Mouse (Mus musculus): ENCODE measurements around the gene Ppp1r15b. TPM values are rescaled to one million over a fixed set of nuclear protein-coding genes. Genes with fewer than 3 reads are reported as not detected.
A peak's percentile ranks its signal among the peaks of the same experiment; 100 is the strongest.

The Ppp1r15b gene
- total RNA-seq, 2 experiments from 2014 or later = 43.4 to 45.7 TPM

DNA sequence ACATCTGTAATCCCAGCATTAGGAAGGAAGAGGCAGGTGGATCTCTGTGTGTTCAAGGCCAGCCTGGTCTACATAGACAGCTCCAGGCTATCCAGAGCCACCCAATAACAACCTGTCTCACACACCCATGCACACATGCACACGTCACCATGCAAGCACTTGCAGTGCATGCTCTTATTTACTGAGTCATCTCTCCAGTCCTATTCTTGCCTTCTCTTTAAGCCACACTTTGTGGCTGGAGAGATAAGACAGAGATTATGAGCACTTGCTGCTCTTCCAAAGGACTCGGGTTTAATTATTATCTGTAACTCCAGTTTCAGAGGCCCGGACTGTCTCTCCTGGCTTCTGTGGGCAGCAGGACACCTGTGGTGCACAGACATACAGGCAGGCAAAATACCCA lies 12.1 kb upstream of the Ppp1r15b start:
- intact Hi-C loops (cut with DNase I) = no loop called here

DNA sequence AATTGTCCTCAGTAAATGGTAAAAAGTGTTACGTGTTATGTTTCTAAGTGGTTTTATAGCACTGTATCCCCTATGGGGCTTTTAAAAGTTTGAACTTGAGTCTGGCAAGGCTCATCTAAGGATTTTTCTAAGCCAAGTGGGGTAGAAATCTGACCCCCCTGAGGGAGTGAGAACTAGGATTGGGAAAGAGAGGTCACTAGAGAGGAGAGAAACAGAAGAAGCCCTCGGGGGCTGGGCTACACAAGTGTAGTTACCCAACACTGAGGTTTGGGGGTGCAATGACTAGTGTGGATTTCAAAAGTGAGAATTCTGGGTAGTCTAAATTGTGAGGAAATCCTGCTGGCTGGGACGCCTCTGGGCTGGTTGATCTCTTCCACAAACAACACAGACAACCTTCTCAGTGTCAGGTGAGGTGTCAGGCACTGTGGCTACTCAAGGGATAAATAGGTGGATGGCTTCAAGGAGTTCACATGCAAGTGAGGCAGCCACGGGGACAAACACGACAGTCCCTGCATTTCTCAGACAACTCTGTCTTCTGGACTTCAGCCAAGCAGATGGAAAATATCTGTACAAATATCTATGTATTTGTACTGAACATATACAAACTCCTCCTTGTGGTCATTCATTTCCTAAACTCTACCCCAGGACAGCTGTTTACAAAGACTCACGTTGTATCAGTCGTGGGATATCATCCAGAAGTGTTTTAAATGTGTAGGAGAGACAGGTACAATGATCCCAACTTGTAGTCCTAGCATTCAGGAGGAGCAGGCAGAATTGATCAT lies 10.8 kb upstream of the Ppp1r15b start:
- intact Hi-C loops (cut with DNase I) = no loop called here
- no peak for DNase-seq (ENCODE audit: low spot score in 2 of 2)

More for the DNA sequence above, 12.1 kb upstream of the Ppp1r15b start:
- no peak for DNase-seq (ENCODE audit: low spot score in 2 of 2)

DNA sequence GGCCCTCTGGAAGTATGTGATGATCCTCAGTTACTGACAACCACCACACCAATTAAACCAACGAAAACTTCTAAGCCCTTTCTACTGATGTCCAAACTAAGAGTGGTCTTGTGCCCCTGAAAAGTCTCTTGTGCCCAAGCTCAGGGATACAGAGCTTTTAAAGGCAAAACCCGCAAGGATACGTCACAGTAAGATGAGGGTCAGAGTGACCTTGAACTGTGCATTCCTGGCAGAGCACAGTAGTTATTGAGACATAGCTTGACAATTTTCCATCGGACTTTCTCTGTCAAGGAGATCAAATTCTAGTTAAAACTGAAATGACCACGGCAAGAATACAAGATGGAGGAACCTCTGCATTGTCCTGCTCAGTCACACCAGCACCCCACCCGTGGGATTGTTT lies 9.7 kb upstream of the Ppp1r15b start:
- no peak for DNase-seq (ENCODE audit: low spot score in 2 of 2)
- intact Hi-C loops (cut with DNase I) = no loop called here

DNA sequence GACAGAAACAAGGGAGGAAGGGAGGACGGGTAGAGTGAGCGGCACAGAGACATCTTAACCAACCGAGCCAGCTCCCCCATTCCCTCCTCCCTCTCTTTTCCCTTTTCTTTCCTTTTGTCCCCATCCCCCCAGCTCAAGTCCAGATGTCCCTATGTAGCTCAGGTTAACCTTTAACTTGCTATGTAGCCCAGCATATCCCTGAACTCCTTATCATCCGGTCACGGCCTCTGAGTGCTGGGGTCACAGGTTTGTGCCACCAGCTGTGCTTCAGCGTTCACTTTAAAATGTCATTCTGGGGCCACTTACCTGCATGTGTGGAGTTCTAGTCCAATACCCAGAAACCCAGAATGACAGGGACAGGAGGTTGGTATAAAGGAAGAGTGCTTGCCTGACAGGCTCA lies 6.8 kb upstream of the Ppp1r15b start:
- intact Hi-C loops (cut with DNase I) = no loop called here
- DNase-seq (ENCODE audit: low spot score in 2 of 2) = no peak

DNA sequence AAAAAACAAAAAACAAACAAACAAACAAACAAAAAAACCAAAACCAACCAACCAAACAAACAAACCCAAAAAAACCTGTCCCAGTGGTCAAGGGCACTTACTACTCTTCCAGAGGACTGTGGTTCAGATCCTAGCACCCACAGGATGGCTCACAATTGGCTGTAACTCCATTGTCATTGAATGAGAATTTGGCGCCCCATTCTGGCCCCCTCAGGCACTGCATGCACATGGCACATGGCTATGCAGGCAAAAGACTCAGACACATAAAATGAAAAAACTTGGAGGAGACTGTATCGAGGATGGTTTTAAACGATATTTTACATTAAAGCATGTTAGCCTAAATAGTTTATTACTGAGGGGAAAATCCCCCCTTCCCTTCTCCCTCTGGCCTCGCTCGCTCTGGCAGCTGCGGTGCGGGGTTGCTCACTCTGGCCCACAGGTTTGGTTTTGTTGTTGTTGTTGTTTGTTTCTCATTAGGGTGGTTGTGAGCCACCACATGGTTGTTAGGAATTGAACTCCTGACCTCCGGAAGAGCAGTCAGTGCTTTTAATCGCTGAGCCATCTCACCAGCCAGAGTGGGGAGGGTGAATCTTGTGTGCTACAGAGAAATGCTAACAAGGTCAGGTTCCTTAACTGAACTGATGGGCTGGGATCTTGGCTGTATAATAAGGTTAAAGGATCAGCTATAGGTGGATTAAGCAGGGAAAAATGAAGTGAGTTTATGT lies 5.1 kb upstream of the Ppp1r15b start:
- intact Hi-C loops (cut with DNase I) = no loop called here
- DNase-seq (ENCODE audit: low spot score in 2 of 2) = no peak

DNA sequence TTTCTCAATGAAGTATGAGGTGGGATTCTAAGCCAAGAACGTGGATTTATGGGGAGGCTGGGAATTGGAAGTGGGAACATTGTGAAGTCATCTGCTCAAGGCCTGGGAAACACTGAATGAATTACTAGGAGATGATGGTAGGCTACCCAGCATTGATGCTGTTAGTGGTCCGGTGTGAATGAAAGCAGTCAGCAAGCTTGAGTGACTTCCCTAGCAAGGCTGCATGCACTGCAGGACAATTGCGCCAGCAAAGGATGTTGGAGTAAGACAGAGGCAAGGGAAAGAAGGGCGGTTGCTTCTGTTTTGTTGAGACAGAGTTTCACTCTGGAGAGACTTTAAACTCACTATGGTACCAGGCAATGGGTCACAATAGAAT lies 4.6 kb upstream of the Ppp1r15b start:
- no peak for DNase-seq (ENCODE audit: low spot score in 2 of 2)
- intact Hi-C loops (cut with DNase I) = no loop called here

DNA sequence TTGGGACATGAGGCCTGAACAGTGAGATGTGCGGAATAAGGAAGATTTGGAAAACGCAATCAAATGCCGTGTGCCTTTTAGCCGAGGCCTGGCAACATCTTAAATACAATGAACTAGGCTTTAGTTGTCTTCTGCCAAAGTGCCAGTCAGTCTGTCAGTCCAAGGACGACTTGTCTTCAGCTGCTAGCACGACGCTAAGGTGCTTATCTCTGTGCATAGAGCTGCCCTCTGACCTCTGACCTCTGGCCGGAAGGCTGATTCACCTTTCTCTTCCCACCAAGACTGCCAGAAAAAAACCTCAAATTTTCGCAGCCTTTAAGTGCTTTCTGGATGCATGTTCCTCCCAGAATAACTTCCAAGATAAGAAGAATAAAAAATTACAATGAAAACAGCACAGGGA lies 3.6 kb upstream of the Ppp1r15b start:
- intact Hi-C loops (cut with DNase I) = no loop called here
- DNase-seq (ENCODE audit: low spot score in 2 of 2) = no peak

DNA sequence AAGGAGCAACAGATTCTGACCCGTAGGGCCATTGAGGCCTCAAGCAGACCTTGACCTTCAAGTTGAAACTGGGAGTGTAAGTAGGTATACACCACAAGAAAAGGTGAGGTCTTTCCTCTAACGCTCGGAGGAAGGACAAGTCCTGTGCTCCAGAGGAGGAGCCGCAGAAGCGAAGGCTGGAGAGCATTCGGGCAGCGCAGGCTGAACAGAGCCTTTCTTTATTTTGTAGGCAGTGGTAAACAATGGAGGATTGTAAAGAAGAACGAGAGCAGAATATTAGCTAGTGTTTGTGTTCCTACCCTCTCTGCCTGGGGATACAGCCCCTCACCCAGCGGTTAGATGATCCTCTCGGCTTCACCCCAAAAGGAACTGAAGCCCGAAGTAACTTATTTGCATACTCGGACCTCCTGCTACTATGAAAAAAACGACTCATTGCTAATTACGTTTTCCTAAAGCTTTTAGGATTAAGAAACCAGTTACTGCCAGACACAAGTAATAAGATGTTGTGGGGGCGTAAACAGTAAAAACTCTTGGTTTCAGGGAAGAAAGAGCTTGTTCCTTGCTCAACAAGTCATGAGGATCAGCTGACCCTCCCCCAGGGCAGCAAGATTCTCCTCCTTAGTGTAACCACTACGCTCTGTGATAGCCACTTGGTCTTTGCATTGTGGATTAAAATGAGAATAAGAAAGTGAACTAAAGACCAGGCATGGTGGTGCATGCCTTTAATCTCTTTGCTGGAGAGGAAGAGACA lies 1.3 kb upstream of the Ppp1r15b start:
- intact Hi-C loops (cut with DNase I) = no loop called here
- DNase-seq (ENCODE audit: low spot score in 2 of 2) = peak in 1 of 2 experiments; percentile 19

DNA sequence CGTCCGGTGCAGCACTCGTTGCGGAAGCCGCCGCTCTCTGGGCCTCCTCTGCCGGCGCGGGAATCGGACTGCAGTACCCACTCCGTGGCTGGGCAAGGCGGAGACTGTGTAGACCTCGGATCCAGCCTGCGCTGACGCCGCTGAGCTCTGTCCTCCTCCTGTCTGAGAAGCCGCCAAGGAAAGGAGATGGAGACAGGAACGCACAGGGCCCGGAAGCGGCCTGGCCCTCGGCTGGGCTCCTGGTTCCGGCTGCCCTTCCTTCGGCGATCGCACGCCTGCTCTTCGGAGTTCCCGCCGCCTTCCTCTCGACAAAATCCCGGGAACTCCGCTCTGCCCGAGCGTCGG lies 590 bp downstream of the Ppp1r15b start:
- DNase-seq (ENCODE audit: low spot score in 2 of 2) = no peak
- intact Hi-C loops (cut with DNase I) = no loop called here

DNA sequence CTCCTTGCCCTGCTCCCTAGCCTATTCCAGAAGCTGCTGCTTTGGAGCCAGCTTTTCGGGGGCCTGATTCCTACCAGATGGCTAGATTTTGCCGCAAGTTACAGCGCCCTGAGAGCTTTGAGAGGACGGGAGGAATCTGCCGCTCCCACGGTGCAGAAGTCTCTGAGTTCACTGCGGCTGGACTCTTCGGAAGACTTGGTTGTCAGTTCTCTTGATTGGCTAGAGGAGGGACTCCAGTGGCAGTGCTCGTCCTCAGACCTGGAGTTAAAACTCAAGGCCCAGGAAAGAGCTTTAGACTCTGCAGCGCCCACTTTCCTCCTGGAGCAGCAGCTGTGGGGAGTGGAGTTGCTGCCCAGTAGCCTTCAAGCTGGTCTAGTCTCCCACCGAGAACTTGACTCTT lies 993 bp downstream of the Ppp1r15b start:
- DNase-seq (ENCODE audit: low spot score in 2 of 2) = peak in 1 of 2 experiments; percentile 25
- intact Hi-C loops (cut with DNase I) = loop anchor here (2.0 kb wide), 1 partner anchor 85 kb away; no protein-coding TSS in a partner anchor

DNA sequence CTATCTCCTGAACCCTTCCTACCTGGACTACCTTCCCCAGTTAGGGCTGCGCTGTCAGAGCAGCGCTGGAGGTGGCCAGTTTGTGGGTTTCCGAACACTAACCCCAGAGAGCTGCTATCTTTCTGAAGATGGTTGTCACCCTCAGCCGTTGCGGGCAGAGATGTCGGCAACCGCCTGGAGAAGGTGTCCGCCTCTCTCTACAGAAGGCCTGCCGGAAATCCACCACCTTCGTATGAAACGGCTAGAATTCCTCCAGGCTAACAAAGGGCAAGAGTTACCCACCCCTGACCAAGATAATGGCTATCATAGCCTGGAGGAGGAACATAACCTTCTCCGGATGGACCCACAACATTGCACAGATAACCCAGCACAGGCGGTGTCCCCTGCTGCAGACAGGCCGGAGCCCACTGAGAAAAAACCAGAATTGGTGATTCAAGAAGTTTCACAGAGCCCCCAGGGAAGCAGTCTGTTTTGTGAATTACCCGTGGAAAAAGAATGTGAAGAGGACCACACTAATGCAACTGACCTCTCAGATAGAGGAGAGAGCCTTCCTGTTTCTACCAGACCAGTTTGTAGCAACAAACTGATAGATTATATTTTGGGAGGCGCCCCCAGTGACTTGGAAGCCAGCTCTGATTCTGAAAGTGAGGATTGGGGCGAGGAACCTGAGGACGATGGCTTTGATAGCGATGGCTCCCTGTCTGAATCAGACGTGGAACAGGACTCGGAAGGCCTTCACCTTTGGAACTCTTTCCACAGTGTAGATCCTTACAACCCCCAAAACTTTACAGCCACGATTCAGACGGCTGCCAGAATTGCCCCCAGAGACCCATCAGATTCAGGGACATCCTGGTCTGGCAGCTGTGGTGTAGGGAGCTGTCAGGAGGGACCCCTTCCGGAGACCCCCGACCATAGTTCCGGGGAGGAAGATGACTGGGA lies 1.7 kb downstream of the Ppp1r15b start:
- intact Hi-C loops (cut with DNase I) = loop anchor here (2.0 kb wide), 1 partner anchor 86 kb away; no protein-coding TSS in a partner anchor
- DNase-seq (ENCODE audit: low spot score in 2 of 2) = no peak

DNA sequence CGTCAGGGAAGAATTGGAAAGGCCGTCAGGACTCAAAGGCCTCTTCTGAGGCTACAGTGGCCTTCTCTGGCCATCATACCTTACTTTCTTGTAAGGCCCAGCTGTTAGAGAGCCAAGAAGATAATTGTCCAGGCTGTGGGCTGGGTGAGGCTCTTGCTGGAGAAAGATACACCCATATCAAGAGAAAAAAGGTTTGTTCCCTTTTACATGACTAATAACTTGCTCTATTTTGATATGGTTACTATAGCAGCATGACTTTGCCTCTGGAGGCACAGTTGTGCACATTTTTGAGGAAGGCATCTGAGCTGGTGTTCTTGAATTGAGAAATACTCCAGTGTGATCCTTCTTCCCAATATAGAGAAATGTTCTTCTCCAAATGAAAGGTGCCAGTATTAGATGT lies 2.5 kb downstream of the Ppp1r15b start:
- DNase-seq (ENCODE audit: low spot score in 2 of 2) = no peak
- intact Hi-C loops (cut with DNase I) = loop anchor here (2.0 kb wide), 1 partner anchor 87 kb away; no protein-coding TSS in a partner anchor

DNA sequence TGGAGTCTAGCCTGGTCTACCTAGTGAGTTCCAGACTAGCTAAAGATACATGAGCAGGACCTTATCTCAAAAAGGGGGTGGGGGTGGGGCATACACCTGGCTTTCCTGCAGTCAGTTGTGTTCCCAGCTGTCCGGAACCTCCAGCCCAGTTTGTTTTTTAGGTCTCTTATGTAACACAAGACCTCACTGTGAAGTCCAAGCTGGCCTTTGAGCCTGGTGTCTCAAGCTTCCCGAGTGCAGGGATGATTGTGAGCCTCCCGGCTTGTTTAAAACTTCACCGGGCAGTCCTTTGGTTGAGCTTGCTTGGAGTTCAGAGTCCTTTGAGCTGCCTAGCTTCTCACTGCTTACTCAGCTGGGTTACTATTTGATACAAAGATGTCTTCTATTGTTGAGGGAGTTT lies 3.1 kb downstream of the Ppp1r15b start:
- intact Hi-C loops (cut with DNase I) = no loop called here
- DNase-seq (ENCODE audit: low spot score in 2 of 2) = no peak

DNA sequence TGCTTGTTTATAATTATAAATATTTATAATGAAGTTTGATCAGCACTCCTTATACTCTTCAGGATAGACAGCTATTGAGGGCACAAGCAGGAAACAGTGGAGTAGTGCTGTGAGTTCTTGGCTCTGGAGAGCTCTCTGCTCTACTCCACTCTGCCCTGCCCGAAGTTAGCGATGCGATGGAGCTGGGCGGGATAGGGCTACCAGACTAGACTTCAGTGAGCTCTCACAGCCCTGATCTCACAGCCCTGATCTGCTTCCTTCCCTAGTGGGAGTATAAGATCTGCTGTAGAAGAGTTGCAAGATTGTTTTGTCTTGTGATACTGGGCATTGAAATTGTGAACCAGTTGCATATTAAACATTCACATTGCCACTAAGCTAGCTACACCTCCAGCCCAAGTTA lies 3.9 kb downstream of the Ppp1r15b start:
- intact Hi-C loops (cut with DNase I) = no loop called here
- no peak for DNase-seq (ENCODE audit: low spot score in 2 of 2)

DNA sequence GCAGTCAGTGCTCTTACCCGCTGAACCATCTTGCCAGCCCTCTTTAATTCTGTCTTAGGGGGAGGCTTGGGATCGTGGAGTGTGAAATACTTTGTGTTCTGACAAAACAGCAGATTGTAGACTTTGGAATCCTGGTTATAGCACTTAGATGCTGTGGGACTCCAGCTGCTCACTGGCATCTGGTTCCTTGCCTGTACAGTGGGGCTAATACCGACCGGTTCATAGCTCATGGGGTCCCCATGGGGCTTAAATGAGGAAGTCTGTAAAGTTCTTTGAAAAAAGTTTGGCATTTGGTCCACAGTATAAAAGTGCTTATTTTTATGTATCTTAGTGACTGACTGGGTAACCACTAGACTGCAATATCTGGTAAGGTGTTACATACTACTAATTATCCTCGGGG lies 4.9 kb downstream of the Ppp1r15b start:
- no peak for DNase-seq (ENCODE audit: low spot score in 2 of 2)
- intact Hi-C loops (cut with DNase I) = no loop called here

DNA sequence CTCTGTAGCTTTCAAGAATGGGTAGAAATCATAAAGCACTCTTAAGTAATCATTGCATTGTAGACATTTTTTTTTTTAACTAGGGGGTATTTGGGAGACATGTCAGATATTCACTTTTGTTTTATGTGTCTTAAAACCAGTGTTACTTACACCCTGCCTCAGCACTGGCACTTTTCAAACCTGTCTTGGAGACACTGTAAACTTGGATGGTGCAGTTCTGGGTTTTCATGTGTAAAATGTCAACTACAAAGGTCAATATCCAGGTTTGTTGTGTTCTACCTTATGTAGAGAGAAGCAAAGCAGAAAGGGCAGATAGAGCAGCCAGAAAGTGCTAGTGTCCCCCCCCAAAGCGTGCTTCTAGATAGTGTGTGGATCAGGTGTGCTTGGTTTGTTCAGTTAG lies 7.5 kb downstream of the Ppp1r15b start:
- intact Hi-C loops (cut with DNase I) = no loop called here
- DNase-seq (ENCODE audit: low spot score in 2 of 2) = no peak

DNA sequence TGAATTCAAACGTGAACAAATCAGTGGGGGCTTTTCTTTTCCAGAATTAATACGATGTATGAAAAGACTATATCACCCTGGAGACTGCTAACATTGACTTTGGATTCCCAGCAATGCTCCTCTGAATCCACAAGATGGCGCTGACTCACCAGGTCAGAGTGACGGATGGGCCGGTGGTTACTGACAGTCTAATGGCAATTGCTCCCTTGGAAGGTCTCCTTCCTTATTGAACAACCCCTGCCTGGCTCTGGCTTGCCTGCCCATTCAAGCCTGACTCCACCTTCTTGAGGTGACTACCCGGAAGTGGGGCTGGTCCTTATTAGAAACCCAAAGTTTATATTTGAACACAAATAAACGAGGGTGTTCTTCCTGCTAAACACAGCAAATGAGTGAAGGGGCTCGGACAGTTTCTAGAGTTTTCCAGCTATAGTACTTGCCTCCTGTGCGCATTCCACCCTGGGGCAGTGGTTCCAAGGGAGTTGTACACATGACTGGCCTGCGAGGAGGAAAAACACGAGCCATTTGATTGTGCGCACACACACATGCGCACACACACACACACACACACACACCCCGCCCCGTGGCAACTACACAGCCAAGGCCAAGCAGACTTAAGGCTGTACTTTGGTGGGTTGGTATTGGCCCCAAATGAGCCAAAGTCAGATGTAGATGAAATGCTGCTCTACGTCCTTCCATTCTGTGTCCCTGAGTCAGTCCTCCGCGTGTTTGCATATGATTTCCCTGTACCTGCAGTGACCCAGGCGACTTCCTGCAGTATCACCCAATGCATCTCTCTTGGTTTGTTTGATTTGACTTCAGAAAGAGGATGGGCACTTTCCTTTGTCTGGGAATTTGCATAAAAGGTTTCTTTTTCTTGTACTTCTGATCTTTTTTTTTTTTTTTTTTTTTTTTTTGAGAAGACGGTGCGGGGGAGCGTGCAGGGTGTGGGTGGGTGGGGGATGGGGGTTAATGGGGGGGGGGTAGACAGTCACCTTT lies 15.4 kb downstream of the Ppp1r15b start:
- DNase-seq (ENCODE audit: low spot score in 2 of 2) = peak; percentile 56 to 75
- intact Hi-C loops (cut with DNase I) = loop anchor here (2.0 to 5.0 kb wide), 2 partner anchors 206 to 466 kb away; partner anchors contain the start of gene Snrpe

DNA sequence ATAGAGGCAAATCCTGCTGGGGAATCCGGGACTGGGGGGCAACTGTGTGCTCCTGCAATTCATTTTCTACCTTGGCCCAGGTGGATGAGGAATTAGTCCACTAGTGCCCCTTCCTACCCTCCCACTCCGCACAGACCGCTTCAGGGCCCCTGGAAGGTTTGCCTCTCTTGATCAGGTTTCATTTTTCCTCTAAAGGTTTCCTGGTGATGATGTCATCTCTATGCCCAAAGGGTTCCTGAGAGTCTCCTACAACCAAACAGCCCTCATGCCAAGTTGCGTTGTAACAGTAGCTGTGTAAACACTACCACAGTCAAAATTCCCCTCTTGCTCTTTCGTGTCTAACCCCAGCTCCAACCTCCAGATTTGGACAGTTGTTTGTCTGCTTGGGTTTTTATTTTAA lies 16.4 kb downstream of the Ppp1r15b start:
- intact Hi-C loops (cut with DNase I) = loop anchor here (2.0 to 5.0 kb wide), 2 partner anchors 205 to 465 kb away; partner anchors contain the start of gene Snrpe
- DNase-seq (ENCODE audit: low spot score in 2 of 2) = no peak
